Mouse (Mus musculus) adrenal gland, postnatal 14 days (tissue): ENCODE data around the gene Abcc5. TPM values are rescaled to one million over a fixed set of nuclear protein-coding genes. Genes with fewer than 3 reads are reported as not detected.
A peak's percentile ranks its signal among the peaks of the same experiment; 100 is the strongest.
"Not testable (repeated sequence)": the region's sequence is repeated elsewhere in the genome, so short reads cannot be mapped to it uniquely, and the experiment has no call there.

ENCODE experiments used
- DNase-seq: peaks from one replicate; pipeline ENCODE4 v3.0.0; 2021; ENCODE audit warnings: mixed read lengths
- long read RNA-seq, 2 experiments: library from polyadenylated mRNA; stranded (forward); transcript quantifications; one replicate each; pipeline ENCODE4 v2.0.0; 2021
- total RNA-seq: library from RNA; stranded (reverse); gene quantifications from 2 replicates; pipeline ENCODE4 v1.2.3, GENCODE M21; 2021

The Abcc5 gene
- total RNA-seq: 48.2 and 50.7 TPM in 2 replicates
- long read RNA-seq, experiment 1, full-length matches to known transcripts: 3 of 13 reads
- long read RNA-seq, experiment 1, partial matches to known transcripts: 4 of 13 reads
- long read RNA-seq, experiment 1, other reads (novel, unspliced or antisense): 6 of 13 reads
- long read RNA-seq, experiment 2, full-length matches to known transcripts: 9 of 18 reads
- long read RNA-seq, experiment 2, partial matches to known transcripts: 6 of 18 reads
- long read RNA-seq, experiment 2, other reads (novel, unspliced or antisense): 3 of 18 reads

DNA sequence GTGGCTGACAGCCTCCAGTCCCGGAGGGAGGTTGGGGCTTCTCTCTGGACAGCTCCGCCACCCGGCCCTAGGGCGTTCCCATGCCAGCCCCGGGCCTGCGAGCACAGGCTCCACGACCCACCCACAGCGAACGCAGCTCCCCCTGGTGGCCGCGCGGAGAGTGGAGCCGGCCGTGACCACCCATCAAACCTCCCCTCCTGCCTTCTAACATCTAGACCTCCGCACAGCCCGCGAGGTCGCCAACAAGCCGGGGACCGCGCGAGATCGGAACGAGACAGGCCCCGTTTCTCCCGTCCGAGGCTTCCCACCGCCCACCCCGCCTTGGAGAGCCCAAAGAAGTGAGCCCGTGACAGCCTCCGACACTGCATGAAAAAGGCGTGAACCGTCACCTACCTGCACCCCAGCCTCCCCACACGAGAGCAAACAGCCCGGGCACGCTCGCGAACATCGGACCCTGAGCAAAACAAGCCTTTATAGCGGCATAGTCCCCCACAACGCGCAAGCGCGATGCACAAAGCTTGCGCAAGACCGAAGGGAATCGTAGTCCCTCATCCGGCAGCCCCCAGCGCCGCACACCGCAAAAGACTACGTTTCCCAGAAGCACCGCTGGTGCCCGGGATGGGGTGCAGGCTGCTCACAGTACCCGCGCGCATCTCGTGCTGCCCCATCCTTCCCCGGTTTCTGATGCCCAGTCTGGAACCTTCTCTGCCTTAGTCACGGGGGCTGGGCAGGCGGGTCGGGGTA lies at the start of gene Abcc5:
Gene Abcc5, minus strand, starts transcription at position 540 of the 744 bp plus-strand sequence.
- peak; percentile 94 for DNase-seq

DNA sequence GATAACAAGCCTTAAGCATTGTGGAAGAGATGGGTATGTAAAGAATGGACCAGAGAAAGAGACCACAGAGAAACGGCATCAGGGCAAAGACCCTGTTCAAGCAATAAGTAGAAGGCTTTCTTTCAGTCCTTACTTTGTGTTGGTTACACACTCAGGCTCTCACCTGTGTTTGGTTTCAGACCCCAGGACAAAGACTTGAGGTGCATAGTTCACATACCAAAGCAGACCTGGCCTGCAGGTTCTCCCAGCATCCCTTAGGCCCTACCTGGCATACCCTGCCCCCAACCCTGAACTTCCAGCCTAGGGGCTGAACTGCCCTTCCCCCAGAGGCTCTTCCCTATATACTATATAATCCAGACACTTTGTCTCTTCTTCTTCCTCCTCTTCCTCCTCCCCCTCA lies 49.1 kb upstream of the Abcc5 start:
- no peak for DNase-seq

DNA sequence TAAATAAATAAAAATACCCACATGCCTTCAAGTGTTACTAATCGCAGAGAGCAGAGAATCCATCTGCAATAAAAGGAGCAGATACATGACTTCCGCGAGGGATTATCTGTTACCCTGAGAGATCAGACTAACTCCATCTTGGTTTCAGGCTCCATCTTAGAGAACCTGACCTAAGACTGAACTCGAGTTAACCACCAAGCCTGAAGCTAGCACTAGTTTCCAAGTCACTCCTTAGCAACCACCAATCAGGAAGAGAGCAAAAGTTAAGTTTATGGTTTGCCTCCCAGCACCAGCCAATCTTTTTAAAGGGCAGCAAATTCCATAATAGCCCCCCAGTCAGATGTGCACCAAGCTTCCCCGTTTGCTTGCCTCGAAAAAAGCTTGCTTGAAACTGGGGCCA lies 48.6 kb upstream of the Abcc5 start:
- no peak for DNase-seq

DNA sequence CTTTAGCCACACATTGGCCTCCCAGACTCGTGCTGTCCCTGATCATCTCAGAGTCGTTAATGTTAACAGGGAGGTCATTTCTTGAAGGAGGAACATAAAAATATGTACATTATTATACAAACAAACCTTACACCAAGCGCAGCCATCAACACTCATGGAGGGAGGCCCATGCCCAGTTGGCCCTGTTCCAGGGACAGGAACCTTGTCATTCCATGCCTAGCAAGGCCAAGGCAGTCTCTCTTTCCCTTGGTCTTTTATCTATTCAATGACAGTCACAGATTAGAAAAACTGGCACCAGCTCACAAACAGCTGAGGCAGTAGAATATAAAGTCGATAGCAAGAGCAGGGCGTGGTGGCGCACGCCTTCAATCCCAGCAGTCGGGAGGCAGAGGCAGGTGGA lies 48.0 kb upstream of the Abcc5 start:
- peak; percentile 89 for DNase-seq

DNA sequence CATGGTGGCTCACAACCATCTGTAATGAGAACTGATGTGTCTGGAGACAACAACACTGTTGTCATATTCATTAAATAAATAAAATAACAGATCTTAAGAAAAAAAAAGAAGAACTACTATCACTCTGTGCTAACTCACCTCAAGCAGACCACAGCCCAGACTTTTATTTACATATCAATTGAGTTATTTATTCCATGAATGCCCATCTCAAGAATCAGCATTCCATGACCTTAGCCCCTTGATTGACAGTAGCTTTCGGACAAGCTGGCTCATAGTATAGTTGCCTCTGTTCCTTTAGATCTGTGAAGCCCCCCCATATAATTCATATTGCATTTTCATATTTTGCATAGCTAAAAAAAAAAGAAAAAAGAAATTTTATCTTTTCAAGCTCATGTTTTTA lies 47.6 kb upstream of the Abcc5 start:
- DNase-seq: no peak

DNA sequence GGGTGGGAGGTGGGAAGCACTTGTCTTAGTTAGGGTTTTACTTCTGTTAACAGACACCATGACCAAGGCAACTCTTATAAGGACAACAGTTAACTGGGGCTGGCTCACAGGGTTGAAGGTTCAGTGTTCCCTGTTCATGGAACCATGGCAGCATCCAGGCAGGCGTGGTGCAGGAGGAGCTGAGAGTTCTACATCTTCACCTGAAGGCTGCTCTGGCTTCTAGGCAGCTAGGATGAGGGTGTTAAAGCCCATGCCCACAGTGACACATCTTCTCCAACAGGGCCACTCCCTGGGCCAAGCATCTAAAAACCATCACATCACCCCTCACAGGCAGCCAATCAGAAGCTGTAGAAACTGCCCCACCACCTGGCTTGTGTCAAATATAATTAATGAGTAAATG lies 45.5 kb upstream of the Abcc5 start:
- no peak for DNase-seq

DNA sequence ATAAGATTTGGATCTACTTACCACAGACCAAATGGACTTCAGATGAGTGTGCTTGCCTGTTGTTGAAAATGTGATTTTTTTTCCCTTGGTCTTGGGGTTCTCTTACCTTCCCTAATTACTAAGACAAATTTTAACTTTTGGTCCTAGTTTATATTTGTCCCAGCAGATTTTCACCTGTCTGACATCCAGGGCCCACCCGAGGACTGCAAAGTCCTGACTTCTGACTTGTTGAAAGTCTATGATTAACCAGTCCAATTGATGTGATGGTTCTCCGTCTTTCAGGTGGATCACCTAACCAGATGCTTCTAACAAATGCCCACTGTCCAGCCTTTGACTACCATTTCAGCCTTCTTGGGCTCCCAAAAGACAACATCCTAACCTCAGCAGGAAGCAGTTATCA lies 44.8 kb upstream of the Abcc5 start:
- DNase-seq: no peak

DNA sequence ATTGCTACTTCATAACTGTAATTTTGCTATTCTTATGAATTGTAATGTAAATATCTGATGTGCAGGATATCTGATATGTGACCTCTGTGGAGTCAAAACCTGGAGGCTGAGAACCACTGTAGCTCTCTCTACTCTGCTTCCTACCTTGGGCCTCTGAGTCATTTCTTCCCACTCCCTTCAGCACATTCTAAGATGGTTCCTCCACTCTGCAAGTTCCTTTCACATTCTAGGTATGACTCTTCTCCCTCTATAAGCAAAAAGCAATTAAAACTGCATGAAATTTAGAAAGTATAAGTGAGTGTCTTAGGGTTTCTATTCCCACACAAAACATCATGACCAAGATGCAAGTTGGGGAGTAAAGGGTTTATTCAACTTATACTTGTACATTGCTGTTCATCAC lies 38.5 kb upstream of the Abcc5 start:
- DNase-seq: no peak

DNA sequence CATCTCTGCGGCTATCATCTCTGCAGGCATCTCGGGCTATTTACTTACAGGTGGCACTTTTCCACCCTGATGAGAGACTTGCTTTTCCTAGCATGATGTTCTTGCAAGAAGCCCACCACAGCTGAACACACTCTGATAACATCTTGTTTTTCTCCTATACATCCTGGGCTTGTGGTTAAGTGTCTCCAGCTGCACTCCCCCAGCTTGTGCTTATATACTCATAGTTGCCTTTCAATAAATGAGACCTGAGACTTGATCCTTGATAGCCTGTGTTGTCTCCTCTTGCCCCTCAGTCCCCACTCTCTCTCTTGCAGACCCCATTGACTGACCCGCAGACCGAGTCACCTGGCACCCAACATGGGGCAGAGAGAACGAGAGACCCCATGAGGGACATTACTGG lies 32.5 kb upstream of the Abcc5 start:
- not testable (repeated sequence) for DNase-seq

DNA sequence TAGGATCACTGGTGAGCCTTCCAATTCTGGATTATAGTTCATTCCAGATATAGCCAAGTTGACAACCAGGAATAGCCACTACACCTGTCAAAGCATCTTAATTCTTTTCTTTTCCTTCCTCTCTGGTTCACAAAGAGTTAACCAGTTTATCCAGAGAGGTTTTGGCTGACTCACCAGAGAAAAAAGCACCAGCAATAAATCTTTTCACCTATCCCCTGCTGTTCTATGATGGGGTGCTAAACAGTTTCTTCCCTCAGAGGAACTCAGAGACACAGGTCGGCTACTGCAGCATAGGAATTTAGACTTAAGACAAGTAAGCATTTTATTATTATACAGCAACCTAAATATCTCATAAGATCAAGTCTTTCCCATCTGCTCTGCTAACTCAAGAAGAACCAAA lies 29.9 kb upstream of the Abcc5 start:
- DNase-seq: no peak

DNA sequence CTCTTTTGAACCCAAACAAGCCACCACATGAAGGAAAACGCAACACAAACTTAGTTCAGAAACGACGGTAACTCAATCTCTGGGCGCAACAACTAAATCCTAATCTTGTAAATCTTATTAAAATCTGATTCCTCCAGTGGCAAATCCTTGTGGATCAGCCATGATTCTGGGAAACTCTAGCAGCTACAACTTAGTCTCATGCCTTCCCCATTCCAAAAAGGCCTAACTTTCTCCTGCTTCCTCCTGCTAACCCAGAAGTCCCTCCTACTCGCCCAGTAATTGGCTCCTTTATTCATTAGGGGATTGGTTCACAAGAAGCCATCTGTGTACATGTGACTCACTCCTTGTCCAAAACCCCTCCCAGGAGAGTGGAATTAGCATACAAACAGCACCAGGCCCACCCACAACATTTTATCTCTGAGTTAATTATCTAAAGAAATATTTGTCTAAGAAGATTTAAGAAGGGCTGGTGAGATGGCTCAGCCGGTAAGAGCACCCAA lies 28.0 kb upstream of the Abcc5 start:
- no peak for DNase-seq

DNA sequence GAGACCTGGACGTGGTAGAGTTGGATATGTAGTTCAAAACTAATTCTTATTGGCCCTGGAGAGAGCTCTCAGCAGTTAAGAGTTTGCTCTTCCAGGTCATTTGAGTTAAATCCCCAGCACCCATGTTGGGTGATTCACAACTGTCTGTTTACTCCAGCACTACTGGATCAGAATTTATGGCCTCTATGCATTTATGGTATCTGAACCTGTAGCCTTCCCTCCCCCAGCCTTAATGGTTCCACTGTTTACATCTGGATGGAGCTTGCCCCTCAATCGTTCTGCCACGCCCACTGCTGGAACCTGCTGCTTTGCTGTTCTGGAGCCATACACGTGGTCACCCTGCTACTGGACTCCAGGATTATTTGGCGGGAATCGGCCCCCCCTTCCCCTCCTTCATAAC lies 25.6 kb upstream of the Abcc5 start:
- no peak for DNase-seq

DNA sequence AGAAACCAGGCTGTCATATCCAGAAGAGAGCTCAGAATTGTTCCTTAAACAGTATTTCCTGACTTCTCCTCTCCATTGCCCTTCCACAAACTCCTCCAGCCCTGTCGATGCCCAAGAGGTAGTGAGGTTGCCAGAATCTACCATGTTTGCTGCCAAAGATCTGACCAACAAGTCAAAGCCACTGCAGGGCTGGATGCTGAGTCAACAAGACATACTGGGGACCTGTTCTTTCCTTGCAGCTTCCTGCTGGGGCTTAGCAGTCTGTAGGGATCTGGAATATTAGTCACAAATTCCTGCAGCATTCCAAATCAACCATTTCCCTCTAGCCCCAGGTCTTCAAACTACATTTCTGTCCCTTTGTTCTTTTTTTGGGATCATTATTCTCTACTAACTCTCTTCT lies 19.7 kb upstream of the Abcc5 start:
- peak; percentile 12 for DNase-seq

DNA sequence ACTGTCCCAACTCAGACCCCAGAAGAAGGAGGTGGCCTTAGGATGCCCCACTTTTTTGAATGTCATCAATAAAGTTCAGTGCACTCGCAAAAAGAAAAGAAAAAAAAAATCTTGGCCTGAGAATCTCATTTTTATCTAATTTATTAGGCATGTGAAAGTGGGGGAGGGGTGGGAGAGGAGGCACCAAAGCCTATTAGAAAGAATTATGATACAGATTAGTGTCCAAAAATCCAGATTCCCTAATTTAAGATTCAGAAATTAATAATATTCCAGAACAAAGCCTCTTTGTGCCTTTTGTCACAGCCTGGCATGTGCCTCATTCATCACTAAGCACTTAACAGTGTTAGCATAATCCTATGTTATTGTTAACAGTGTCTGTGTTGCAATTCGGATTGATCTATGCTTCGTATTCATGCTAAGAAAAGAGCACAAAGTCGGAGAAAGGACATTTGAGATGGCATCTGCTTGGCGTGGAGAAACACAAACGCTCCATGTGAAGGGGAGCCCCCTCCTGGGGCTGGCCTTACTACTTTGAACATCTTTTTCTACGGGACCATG lies 18.7 kb upstream of the Abcc5 start:
- no peak for DNase-seq

DNA sequence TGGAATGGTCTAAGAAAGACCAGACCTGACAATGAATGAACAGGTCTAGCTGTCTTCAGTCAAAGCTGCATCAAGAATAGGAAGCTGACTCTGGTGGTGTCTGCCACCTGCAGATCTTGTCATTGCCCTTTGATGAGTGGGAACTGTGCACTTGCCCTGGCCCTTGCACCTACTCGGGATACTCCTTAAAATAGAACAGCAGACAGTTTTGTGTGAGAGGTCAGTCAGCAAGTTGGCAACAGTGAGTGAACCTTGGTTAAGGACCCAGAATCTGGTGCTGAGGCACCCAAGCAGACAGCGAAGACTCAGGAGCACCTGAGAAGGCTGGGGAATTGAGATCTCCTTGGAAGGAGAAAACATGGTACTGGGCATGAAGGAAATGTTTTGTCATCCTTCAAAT lies 16.7 kb upstream of the Abcc5 start:
- no peak for DNase-seq

DNA sequence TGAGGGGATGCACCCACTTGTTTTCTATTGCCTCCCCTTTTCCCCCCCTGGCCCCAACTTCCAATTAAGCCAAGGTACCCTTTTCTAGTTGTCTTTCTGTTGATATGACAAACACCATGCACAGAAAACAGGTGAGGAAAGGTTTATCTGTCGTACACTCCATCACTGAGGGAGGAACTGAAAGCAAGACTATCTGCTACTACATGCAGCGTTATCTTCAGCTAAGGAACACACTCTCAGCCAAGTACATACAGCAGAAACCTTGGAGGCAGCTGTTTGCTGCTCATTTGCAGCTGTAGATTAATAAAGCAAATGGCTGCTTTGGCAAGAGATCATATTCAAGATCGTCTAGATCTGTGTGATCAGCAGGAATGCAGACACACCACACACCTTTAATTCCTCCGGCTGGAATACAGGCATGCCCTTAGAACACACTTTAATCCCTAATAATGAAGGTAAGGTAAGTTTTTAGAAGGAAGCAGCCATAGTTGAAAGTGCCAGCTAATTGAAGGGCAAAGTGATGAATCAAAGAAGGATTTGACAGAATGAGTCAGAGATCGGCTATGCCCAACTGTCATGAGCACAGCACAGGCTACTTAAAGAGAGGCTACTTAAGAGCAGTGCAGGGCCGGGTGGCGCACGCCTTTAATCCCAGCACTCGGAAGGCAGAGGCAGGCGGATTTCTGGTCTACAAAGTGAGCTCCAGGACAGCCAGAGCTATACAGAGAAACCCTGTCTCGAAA lies 12.7 kb upstream of the Abcc5 start:
- DNase-seq: no peak

DNA sequence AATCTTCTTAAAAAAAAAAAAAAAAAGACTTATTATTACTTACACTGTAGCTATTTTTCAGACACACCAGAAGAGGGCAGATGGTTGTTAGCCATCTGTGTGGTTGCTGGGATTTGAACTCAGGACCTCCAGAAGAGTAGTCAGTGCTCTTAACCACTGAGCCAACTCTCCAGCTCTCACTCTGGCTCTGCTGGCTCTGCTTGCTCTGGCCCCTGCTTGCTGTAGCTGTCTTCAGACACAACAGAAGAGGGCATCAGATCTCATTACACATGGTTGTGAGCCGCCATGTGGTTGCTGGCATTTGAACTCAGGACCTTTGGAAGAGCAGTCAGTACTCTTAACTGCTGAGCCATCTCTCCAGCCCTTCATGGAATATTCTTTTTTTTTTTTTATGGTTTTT lies 11.9 kb upstream of the Abcc5 start:
- not testable (repeated sequence) for DNase-seq

DNA sequence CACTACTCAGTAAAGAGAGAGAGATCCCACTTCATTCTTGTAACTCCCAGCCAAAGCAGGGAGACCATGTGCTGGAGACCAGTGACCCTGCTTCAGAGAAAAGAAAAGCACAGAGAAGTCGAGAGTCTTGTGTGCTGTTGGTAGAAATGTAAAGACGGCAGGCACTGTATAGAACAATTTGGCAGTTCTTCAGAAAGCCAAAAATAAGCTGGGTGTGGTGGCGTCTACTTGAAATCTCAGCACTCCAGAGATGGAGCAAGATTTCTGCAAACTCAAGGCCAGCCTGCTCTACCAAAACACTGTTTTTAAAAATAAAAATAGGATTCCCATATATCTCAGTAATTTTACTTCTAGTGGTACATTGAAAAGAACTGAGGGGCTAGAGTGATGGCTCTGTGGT lies 10.1 kb upstream of the Abcc5 start:
- DNase-seq: no peak

DNA sequence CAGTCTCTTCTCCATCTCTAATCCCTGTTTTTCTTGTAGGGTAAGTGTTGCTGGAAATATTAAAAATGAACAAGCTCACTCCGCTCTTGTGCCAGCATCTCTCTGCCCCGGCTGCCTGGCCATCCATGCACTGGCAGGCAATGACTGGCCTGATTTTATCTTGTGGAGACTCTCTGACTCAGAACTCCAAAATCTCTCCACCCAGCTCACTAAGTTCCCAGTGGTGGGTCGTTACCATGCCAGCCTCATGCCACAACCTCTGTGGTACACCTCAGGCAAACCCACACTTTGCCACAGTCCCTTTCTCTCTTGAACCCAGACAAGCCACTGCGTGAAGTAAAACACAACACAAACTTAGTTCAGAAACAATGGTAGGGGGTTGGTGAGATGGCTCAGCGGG lies 3.1 kb upstream of the Abcc5 start:
- no peak for DNase-seq

DNA sequence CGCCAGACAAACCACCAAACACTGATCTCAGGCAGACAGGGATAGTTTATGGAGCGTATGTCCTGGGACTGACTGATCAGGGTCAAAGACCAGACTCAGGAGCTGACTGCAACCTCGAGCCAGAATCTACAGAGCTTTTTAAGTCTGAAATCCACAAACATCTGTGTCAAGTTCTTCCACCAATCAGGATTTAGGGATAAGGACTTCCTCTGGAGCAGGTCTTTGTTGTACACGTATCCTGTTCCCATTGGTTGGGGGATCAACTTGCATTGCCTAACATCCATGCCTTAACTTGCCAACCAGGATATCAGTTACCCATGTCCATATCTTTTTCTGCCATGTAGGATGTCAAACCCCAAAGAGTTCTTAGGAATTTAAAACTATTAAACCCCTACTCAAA lies 1.4 kb upstream of the Abcc5 start:
- DNase-seq: no peak

DNA sequence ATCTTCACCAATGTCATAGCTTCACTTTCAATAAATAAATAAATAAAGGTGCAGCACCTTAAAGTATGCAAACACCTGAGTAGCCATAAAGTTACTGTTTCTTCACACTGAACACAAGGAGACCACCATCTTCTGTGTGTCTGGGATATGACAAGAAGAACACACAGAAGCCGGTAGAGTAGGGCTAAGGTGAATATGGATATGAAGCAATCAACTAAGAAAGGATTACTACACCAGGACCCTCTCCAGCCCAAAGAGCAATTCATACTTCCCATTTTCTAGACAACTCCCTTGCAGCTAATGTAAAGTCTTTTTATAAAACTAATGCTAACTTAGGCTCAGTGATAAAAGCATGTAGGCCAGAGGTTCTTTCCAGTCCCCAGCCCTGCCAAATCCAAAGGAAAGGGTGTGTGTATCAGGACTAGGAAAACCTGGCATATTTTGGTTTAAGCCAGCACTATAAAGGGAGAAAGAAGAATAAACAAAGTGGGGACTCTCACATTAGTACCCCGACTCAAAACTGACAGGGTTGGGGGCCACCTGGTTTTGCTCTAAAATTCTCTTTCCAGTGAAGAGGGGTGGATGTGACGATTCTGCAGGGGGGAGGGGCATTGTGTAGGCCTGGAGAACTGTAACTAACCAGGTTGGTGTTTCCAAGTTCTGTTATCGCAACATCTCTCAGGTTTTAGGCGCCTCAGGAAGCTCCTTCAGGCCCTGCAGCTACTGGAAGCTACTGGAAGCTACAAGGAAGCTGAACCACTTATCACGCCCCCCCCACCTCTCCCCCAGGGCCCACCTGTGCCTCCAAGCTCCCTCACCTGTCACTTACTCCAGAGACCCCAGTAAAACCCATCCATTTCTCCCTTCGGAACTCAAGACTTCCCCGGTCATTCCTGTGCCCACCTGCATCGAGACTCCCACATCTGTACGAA lies 1.2 kb downstream of the Abcc5 start:
- DNase-seq: peak; percentile 17

DNA sequence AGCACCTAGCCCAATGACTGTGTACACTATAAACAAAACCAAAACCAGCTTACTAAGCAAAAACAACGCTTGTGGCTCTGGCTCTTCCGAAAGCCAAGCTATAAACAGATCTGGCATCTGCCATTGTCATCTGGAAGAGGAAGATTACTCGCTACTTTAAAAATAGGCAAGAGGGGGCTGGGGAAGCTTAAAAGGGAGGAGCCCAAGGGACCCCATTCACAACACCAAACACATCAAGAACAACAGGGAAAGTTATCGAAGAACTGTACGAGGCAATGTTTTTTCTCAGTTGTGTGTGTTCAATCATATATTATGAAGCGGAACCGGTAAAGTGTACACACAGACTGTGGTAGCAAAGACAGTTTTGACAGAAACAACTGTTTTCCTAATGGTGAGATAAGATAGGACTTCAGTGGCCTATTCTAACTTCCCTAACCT lies 1.9 kb downstream of the Abcc5 start:
- DNase-seq: no peak
